Mouse (Mus musculus): ENCODE data around the gene Abhd4. TPM values are rescaled to one million over a fixed set of nuclear protein-coding genes. Genes with fewer than 3 reads are reported as not detected.

Abhd4 gene
- polyA plus RNA-seq, 1 experiment = 32.9 TPM

- no peaks in the 10 kb centered on the region for H3K79me2 ChIP-seq (ENCODE audit: control insufficient read depth, insufficient read depth)
- no peak for TF ChIP-seq CTCF (IDR thresholded peaks at IDR 0.05; ENCODE audit: control insufficient read depth, insufficient read depth, insufficient read length)
- TF ChIP-seq FOSL1 (IDR thresholded peaks at IDR 0.05; ENCODE audit: insufficient read depth, low read length, poor library complexity, severe bottlenecking) = no peak
- TF ChIP-seq MYOD1 (IDR thresholded peaks at IDR 0.05; ENCODE audit: control insufficient read depth, insufficient read length, low read depth) = no peak
- no peak for TF ChIP-seq MYOG (IDR thresholded peaks at IDR 0.05; ENCODE audit: control insufficient read depth, extremely low read depth, insufficient read length)
- TF ChIP-seq CEBPB (IDR thresholded peaks at IDR 0.05; ENCODE audit: low read depth) = no peak
- TF ChIP-seq MAX (IDR thresholded peaks at IDR 0.05) = no peak
- TF ChIP-seq USF1 (IDR thresholded peaks at IDR 0.05; ENCODE audit: low read depth) = no peak
Measured at GRCm38 (mm10) chr14:54206750-54207550, 47.0 kb upstream of the Abhd4 start.

GRCm38 (mm10) chr14:54207924-54208323, 46.1 kb upstream of the Abhd4 start:
- Histone ChIP-seq H3K36me3 (ENCODE audit: control insufficient read depth, insufficient read depth) (no peaks in the 10 kb centered on the region), H3K79me2 (ENCODE audit: control insufficient read depth, insufficient read depth) (no peaks in the 10 kb centered on the region), H3ac (ENCODE audit: control insufficient read depth, insufficient read length, low read depth) (no peak overlapping the region), H3K4me3 (ENCODE audit: insufficient read depth, poor library complexity, severe bottlenecking) (no peak overlapping the region), H3K79me3 (ENCODE audit: low read depth) (no peaks in the 10 kb centered on the region), H3K27me3 (ENCODE audit: control insufficient read depth, insufficient read depth, insufficient read length) (no peaks in the 10 kb centered on the region)
- TF ChIP-seq MYOG (IDR thresholded peaks at IDR 0.05; ENCODE audit: control insufficient read depth, extremely low read depth, insufficient read length) = no peak
- no peak for TF ChIP-seq MAX (IDR thresholded peaks at IDR 0.05)
- no peak for TF ChIP-seq USF1 (IDR thresholded peaks at IDR 0.05; ENCODE audit: low read depth)
- TF ChIP-seq CTCF (IDR thresholded peaks at IDR 0.05; ENCODE audit: control insufficient read depth, insufficient read depth, insufficient read length) = no peak
- TF ChIP-seq MYOD1 (IDR thresholded peaks at IDR 0.05; ENCODE audit: control insufficient read depth, insufficient read length, low read depth) = no peak
- no peak for TF ChIP-seq CEBPB (IDR thresholded peaks at IDR 0.05; ENCODE audit: low read depth)
- no peak for TF ChIP-seq FOSL1 (IDR thresholded peaks at IDR 0.05; ENCODE audit: insufficient read depth, low read length, poor library complexity, severe bottlenecking)

More at GRCm38 (mm10) chr14:54206750-54207550, 47.0 kb upstream of the Abhd4 start:
- H3K4me3 ChIP-seq (ENCODE audit: insufficient read depth, poor library complexity, severe bottlenecking) = no peak overlapping the region
- no peaks in the 10 kb centered on the region for H3K79me3 ChIP-seq (ENCODE audit: low read depth)
- H3ac ChIP-seq (ENCODE audit: control insufficient read depth, insufficient read length, low read depth) = no peak overlapping the region
- no peaks in the 10 kb centered on the region for H3K36me3 ChIP-seq (ENCODE audit: control insufficient read depth, insufficient read depth)
- no peaks in the 10 kb centered on the region for H3K27me3 ChIP-seq (ENCODE audit: control insufficient read depth, insufficient read depth, insufficient read length)

GRCm38 (mm10) chr14:54208741-54209140, 45.2 kb upstream of the Abhd4 start:
- no peaks in the 10 kb centered on the region for H3K79me3 ChIP-seq (ENCODE audit: low read depth)
- TF ChIP-seq CEBPB (IDR thresholded peaks at IDR 0.05; ENCODE audit: low read depth) = no peak
- no peak for TF ChIP-seq MYOG (IDR thresholded peaks at IDR 0.05; ENCODE audit: control insufficient read depth, extremely low read depth, insufficient read length)
- no peak for TF ChIP-seq CTCF (IDR thresholded peaks at IDR 0.05; ENCODE audit: control insufficient read depth, insufficient read depth, insufficient read length)
- no peak overlapping the region for H3ac ChIP-seq (ENCODE audit: control insufficient read depth, insufficient read length, low read depth)
- no peaks in the 10 kb centered on the region for H3K79me2 ChIP-seq (ENCODE audit: control insufficient read depth, insufficient read depth)
- no peaks in the 10 kb centered on the region for H3K27me3 ChIP-seq (ENCODE audit: control insufficient read depth, insufficient read depth, insufficient read length)
- no peak overlapping the region for H3K4me3 ChIP-seq (ENCODE audit: insufficient read depth, poor library complexity, severe bottlenecking)
- H3K36me3 ChIP-seq (ENCODE audit: control insufficient read depth, insufficient read depth) = no peaks in the 10 kb centered on the region

GRCm38 (mm10) chr14:54209932-54210331, 44.1 kb upstream of the Abhd4 start:
- Histone ChIP-seq H3K4me3 (ENCODE audit: insufficient read depth, poor library complexity, severe bottlenecking) (no peak overlapping the region), H3K79me3 (ENCODE audit: low read depth) (no peaks in the 10 kb centered on the region), H3K79me2 (ENCODE audit: control insufficient read depth, insufficient read depth) (no peaks in the 10 kb centered on the region), H3K27me3 (ENCODE audit: control insufficient read depth, insufficient read depth, insufficient read length) (no peaks in the 10 kb centered on the region), H3ac (ENCODE audit: control insufficient read depth, insufficient read length, low read depth) (no peak overlapping the region), H3K36me3 (ENCODE audit: control insufficient read depth, insufficient read depth) (no peaks in the 10 kb centered on the region)
- no peak for TF ChIP-seq USF1 (IDR thresholded peaks at IDR 0.05; ENCODE audit: low read depth)
- TF ChIP-seq MYOG (IDR thresholded peaks at IDR 0.05; ENCODE audit: control insufficient read depth, extremely low read depth, insufficient read length) = no peak
- no peak for TF ChIP-seq FOSL1 (IDR thresholded peaks at IDR 0.05; ENCODE audit: insufficient read depth, low read length, poor library complexity, severe bottlenecking)
- no peak for TF ChIP-seq MYOD1 (IDR thresholded peaks at IDR 0.05; ENCODE audit: control insufficient read depth, insufficient read length, low read depth)
- no peak for TF ChIP-seq CTCF (IDR thresholded peaks at IDR 0.05; ENCODE audit: control insufficient read depth, insufficient read depth, insufficient read length)
- no peak for TF ChIP-seq CEBPB (IDR thresholded peaks at IDR 0.05; ENCODE audit: low read depth)
- TF ChIP-seq MAX (IDR thresholded peaks at IDR 0.05) = no peak

- no peaks in the 10 kb centered on the region for H3K27me3 ChIP-seq (ENCODE audit: control insufficient read depth, insufficient read depth, insufficient read length)
- H3K4me3 ChIP-seq (ENCODE audit: insufficient read depth, poor library complexity, severe bottlenecking) = no peak overlapping the region
- H3K36me3 ChIP-seq (ENCODE audit: control insufficient read depth, insufficient read depth) = no peaks in the 10 kb centered on the region
- no peaks in the 10 kb centered on the region for H3K79me2 ChIP-seq (ENCODE audit: control insufficient read depth, insufficient read depth)
- H3K79me3 ChIP-seq (ENCODE audit: low read depth) = no peaks in the 10 kb centered on the region
- no peak for TF ChIP-seq USF1 (IDR thresholded peaks at IDR 0.05; ENCODE audit: low read depth)
- no peak for TF ChIP-seq MYOD1 (IDR thresholded peaks at IDR 0.05; ENCODE audit: control insufficient read depth, insufficient read length, low read depth)
- no peak for TF ChIP-seq MYOG (IDR thresholded peaks at IDR 0.05; ENCODE audit: control insufficient read depth, extremely low read depth, insufficient read length)
- no peak for TF ChIP-seq CEBPB (IDR thresholded peaks at IDR 0.05; ENCODE audit: low read depth)
- TF ChIP-seq CTCF (IDR thresholded peaks at IDR 0.05; ENCODE audit: control insufficient read depth, insufficient read depth, insufficient read length) = no peak
- TF ChIP-seq MAX (IDR thresholded peaks at IDR 0.05) = no peak
- no peak for TF ChIP-seq FOSL1 (IDR thresholded peaks at IDR 0.05; ENCODE audit: insufficient read depth, low read length, poor library complexity, severe bottlenecking)
- no peak overlapping the region for H3ac ChIP-seq (ENCODE audit: control insufficient read depth, insufficient read length, low read depth)
Measured at GRCm38 (mm10) chr14:54210401-54210800, 43.6 kb upstream of the Abhd4 start.

Measured in C2C12 (cell line).